8 mouse cellular contexts compared by ENCODE assay signal in the genomic region with DNA sequence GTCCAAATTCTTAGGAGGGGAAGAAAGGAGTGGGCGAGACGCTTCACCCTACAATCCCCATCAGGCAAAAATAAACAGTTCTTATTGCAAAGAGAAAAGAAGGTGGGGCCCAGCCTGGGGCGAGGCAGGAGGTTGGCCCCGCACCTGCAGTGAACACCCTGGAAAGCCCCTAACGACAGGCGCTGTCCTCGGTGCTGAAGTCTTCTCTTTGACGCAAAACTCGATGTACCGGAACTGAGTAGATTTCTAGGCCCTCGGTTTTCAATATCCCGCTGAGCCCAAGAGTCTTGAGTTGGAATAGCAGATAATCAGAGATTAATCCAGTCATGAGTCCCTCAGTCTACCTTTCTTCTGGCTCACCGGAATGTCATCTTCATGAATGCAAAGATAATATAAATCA. TPM values are rescaled to one million over a fixed set of nuclear protein-coding genes. Genes with fewer than 3 reads are reported as not detected.
DNase-seq lines count a peak whose midpoint lies in the region; ATAC-seq and TF ChIP-seq lines count a peak whose summit lies in the region.
"Had no signal": no experiment of that assay in that cellular context is flagged by ENCODE, and none has a peak within 500 bp of the region (broad histone marks: within the 10 kb centered on the region; RNA-seq: fewer than 3 reads in every experiment).

No protein-coding gene starts in this region.

- H3K27me3 ChIP-seq in embryonic facial prominence, embryonic 11.5 days (ENCODE audit: control insufficient read depth, insufficient read depth, low read length), result peaks cover 58% of the 10 kb centered on the region
- H3K27me3 ChIP-seq in midbrain, embryonic 10.5 days (ENCODE audit: low read depth, poor library complexity, severe bottlenecking), result peaks cover 80% of the 10 kb centered on the region

- WGBS in embryonic facial prominence, embryonic 11.5 days, result 1% methylated on average over 13 of the region's 13 CpGs
- 2% methylated on average over 13 of the region's 13 CpGs for WGBS in midbrain, embryonic 10.5 days

- H3K4me2 ChIP-seq in embryonic facial prominence, embryonic 11.5 days (ENCODE audit: low read depth, low read length), result no peak overlapping the region

- no peaks in the 10 kb centered on the region for H3K9me3 ChIP-seq in ES-E14 (ENCODE audit: control insufficient read depth, insufficient read depth, low read depth, low read length)
- H3K9me3 ChIP-seq in embryonic facial prominence, embryonic 11.5 days (replicated peaks; ENCODE audit: control insufficient read depth, low read length), result no peaks in the 10 kb centered on the region
- no peaks in the 10 kb centered on the region for H3K9me3 ChIP-seq in midbrain, embryonic 10.5 days (replicated peaks)

- H3K4me1 ChIP-seq in ES-E14 (ENCODE audit: control insufficient read depth in 2 of 2, insufficient read depth in 2 of 2, low read length in 2 of 2, poor library complexity in 1 of 2), result peaks cover 2 to 5% of the 10 kb centered on the region in 2 experiments
- H3K4me1 ChIP-seq in embryonic facial prominence, embryonic 11.5 days (ENCODE audit: control insufficient read depth, insufficient read depth, low read length), result no peaks in the 10 kb centered on the region
- peaks cover 51% of the 10 kb centered on the region for H3K4me1 ChIP-seq in midbrain, embryonic 10.5 days

- H3K4me3 ChIP-seq in ES-E14 (ENCODE audit: insufficient read depth in 1 of 2, low read depth in 1 of 2, low read length in 2 of 2, poor library complexity in 1 of 2, severe bottlenecking in 1 of 2), result peak overlapping the region in 1 of 2 experiments; percentile 21; a peak in 2 of 4 replicates
- no peak overlapping the region for H3K4me3 ChIP-seq in embryonic facial prominence, embryonic 11.5 days (ENCODE audit: low read depth, low read length)
- H3K4me3 ChIP-seq in midbrain, embryonic 10.5 days, result no peak overlapping the region
- H3K4me3 ChIP-seq: erythroblast, embryonic 14.5 days had no signal

- DNase-seq in CD4-positive helper T cell, adult 2 months (ENCODE audit: low read depth, low spot score), result peak; percentile 71
- peak; percentile 91 for DNase-seq in ES-E14 (ENCODE audit: low read depth, low spot score)
- peak; percentile 93 for DNase-seq in embryonic facial prominence, embryonic 11.5 days (ENCODE audit: low spot score)
- peak; percentile 20 to 73 for DNase-seq in kidney, adult 8-10 months
- peak; percentile 76 for DNase-seq in midbrain, embryonic 10.5 days (ENCODE audit: low spot score)
- DNase-seq in spleen, postnatal 14 days (ENCODE audit: low spot score in 2 of 2), result peak; percentile 66 to 82
- DNase-seq in cerebellum, adult 11-12 months, result no peak

- no peak for ATAC-seq in embryonic facial prominence, embryonic 11.5 days (replicated peaks; ENCODE audit: insufficient number of reproducible peaks, low FRiP score, low TSS enrichment, low read depth)

- no peak overlapping the region for H3K27ac ChIP-seq in ES-E14 (ENCODE audit: insufficient read depth, low read depth, low read length, poor library complexity, severe bottlenecking)
- H3K27ac ChIP-seq in embryonic facial prominence, embryonic 11.5 days (replicated peaks; ENCODE audit: low read depth, low read length), result no peak overlapping the region
- H3K27ac ChIP-seq in midbrain, embryonic 10.5 days (replicated peaks), result no peak overlapping the region

- no peaks in the 10 kb centered on the region for H3K36me3 ChIP-seq in ES-E14 (ENCODE audit: control insufficient read depth, insufficient read depth, low read length, poor library complexity, severe bottlenecking)
- H3K36me3 ChIP-seq in embryonic facial prominence, embryonic 11.5 days (replicated peaks; ENCODE audit: control insufficient read depth, insufficient read depth, low read depth, low read length), result no peaks in the 10 kb centered on the region
- H3K36me3 ChIP-seq in midbrain, embryonic 10.5 days, result no peaks in the 10 kb centered on the region

- in situ Hi-C loops in ES-E14 (cut with MboI; ENCODE audit: low sequenced_read_pairs in 2 of 2, unreplicated experiment in 2 of 2), result loop anchor here in 1 of 2 experiments (25.0 kb wide), 1 partner anchor 422 kb away; no protein-coding TSS in a partner anchor

- no peak overlapping the region for H3K9ac ChIP-seq in ES-E14 (ENCODE audit: insufficient read depth, low read depth, low read length, poor library complexity, severe bottlenecking)
- no peak overlapping the region for H3K9ac ChIP-seq in embryonic facial prominence, embryonic 11.5 days (replicated peaks; ENCODE audit: low read length)

TF ChIP-seq in ES-E14, 5 proteins besides CTCF, POLR2A, EP300 and RAD21:
- no peak for TF ChIP-seq ZNF384 (IDR thresholded peaks at IDR 0.05; ENCODE audit: low read depth, low read length)
- TF ChIP-seq CHD2 (IDR thresholded peaks at IDR 0.05; ENCODE audit: low read depth, low read length), result 0 out of 2 replicates have a peak, but pooled peaks have one; percentile 39
- TF ChIP-seq HCFC1 (IDR thresholded peaks at IDR 0.05; ENCODE audit: borderline replicate concordance, insufficient read depth, low read length), result 0 out of 2 replicates have a peak, but pooled peaks have one; percentile 43
TF ChIP-seq in ES-E14: peak in this region for 2.

RNA-seq across cellular contexts. Expression of gene Gad1, which starts 6.6 kb away (rescaled TPM):
- 1.0 and 3.1 TPM in 2 replicates for total RNA-seq in ES-E14 (2012; rRNA removed)
- 2.0 and 2.1 TPM in 2 replicates for polyA plus RNA-seq in embryonic facial prominence, embryonic 11.5 days (2014; fragmentation: Nextera tagmentation; extraction: Ambion mirVana)
- polyA plus RNA-seq in midbrain, embryonic 10.5 days (2016; fragmentation: Nextera tagmentation; extraction: Ambion mirVana), result 2.6 and 7.9 TPM in 2 replicates
- polyA plus RNA-seq: erythroblast, embryonic 14.5 days had no signal

RNA-seq across cellular contexts. Expression of gene Erich2, which starts 50.9 kb away (rescaled TPM):
- total RNA-seq in ES-E14 (2012; rRNA removed), result 0.26 TPM in 1 of 2 replicates, not detected in the other
- polyA plus RNA-seq in embryonic facial prominence, embryonic 11.5 days (2014; fragmentation: Nextera tagmentation; extraction: Ambion mirVana), result 0.67 and 1.4 TPM in 2 replicates
- polyA plus RNA-seq in midbrain, embryonic 10.5 days (2016; fragmentation: Nextera tagmentation; extraction: Ambion mirVana), result 1.9 and 2.2 TPM in 2 replicates
- polyA plus RNA-seq: erythroblast, embryonic 14.5 days had no signal
